Mouse (Mus musculus) liver, embryonic 13.5 days (tissue): ENCODE measurements around the gene Tmem132c. TPM values are rescaled to one million over a fixed set of nuclear protein-coding genes. Genes with fewer than 3 reads are reported as not detected.

Source experiments
- ATAC-seq: fragments of 200-750 bp; cut with Nextera tagmentation; 2 replicates; pipeline ENCODE4 v1.8.0; 2017; ENCODE audit warnings: low read depth, mild to moderate bottlenecking, moderate number of reproducible peaks, moderate library complexity
- DNase-seq: peaks from one replicate; pipeline ENCODE4 v3.0.0; 2022
- H3K27ac ChIP-seq: fragments of 300-500 bp; sonication (generic); 2 replicates; pipeline ENCODE4 v1.5.1; 2015; ENCODE audit warnings: moderate library complexity, mild to moderate bottlenecking, inconsistent platforms
- H3K27me3 ChIP-seq: fragments of 300-500 bp; sonication (generic); 2 replicates; pipeline ENCODE4 v1.6.1; 2015; ENCODE audit warnings: mild to moderate bottlenecking, inconsistent platforms
- H3K36me3 ChIP-seq: fragments of 300-500 bp; sonication (generic); 2 replicates; pipeline ENCODE4 v1.6.1; 2015; ENCODE audit warnings: mild to moderate bottlenecking, inconsistent platforms
- H3K4me1 ChIP-seq: fragments of 300-500 bp; sonication (generic); replicated peaks from 2 replicates; pipeline ENCODE4 v1.6.1; 2015; ENCODE audit warnings: inconsistent platforms
- H3K4me2 ChIP-seq: fragments of 300-500 bp; sonication (generic); 2 replicates; pipeline ENCODE4 v1.6.1; 2015; ENCODE audit warnings: inconsistent platforms, mild to moderate bottlenecking, moderate library complexity
- H3K4me3 ChIP-seq: fragments of 300-500 bp; sonication (generic); replicated peaks from 2 replicates; pipeline ENCODE4 v1.5.1; 2015; ENCODE audit warnings: mild to moderate bottlenecking, inconsistent platforms
- H3K9ac ChIP-seq: fragments of 300-500 bp; sonication (generic); 2 replicates; pipeline ENCODE4 v1.6.1; 2015; ENCODE audit warnings: mild to moderate bottlenecking, inconsistent platforms
- H3K9me3 ChIP-seq: fragments of 300-500 bp; sonication (generic); replicated peaks from 2 replicates; pipeline ENCODE4 v1.6.1; 2016; ENCODE audit warnings: inconsistent platforms
- WGBS: fragments of 180-500 bp; shearing (Covaris S2); methylation state at CpG from one replicate; pipeline ENCODE4 v1.1.7; 2015; ENCODE audit not compliant: insufficient replicate concordance; 5-methylcytosine and 5-hydroxymethylcytosine counted together
- polyA plus RNA-seq: library from polyadenylated mRNA; unstranded; fragments of >200 nt; fragmentation: Nextera tagmentation; extraction: Ambion mirVana; gene quantifications from 2 replicates; pipeline ENCODE4 v1.2.1, GENCODE M21; 2015

The Tmem132c gene
- polyA plus RNA-seq, 1 experiment from 2014 or later = 0.16 TPM

DNA sequence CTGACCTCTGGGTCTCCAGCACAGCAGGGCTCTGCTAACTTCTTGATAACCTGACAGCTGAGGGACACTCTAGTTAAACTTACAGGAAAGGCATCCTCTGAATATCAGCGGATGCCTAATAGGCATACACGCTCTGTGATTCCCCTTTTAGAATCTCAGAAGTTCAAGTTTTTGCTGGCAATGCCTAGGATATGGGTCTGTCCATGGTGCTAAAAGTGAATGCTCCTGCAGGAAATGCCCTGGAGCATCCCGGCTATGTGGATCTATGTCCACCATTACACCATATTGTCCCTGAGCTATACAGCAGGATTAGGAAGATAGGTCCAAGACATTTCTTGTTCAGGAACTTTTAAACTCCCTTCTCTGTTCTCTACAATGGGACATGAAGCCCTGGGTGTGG lies 319.5 kb downstream of the Tmem132c start:
- Histone ChIP-seq H3K4me2 (no peak overlapping the region), H3K9ac (no peak overlapping the region), H3K27ac (no peak overlapping the region), H3K36me3 (no peaks in the 10 kb centered on the region), H3K4me3 (no peak overlapping the region), H3K4me1 (no peaks in the 10 kb centered on the region), H3K27me3 (no peaks in the 10 kb centered on the region), H3K9me3 (no peaks in the 10 kb centered on the region; the same call in 1 of the 2 replicates)
- no peak for ATAC-seq
- 49% methylated on average over 3 of the region's 3 CpGs for WGBS
- DNase-seq = no peak

DNA sequence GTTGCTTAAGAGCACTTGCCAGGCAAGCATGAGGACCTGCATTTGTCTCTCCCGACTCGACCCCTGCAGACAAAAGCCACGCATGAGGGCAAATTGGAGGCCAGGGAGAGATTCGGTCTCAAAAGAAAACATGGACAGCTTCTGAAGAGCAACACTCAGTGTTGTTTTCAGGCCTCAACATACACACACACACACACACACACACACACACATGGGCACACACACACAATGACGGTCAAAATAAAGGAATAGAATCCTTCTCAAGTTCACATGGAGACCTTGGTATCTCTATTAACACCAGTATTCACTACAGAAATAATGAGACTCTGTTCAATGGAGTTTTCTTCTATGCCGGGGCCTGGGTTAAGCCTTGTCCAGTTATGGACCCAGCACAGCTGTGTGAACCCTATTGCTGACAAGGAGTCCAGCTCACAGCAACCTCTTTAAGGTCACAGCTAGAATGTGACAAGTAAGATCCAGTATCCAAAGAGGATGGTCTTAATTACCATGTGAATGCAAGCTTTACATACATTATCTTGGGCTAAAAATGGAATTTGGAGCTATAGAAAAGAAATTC lies 325.6 kb downstream of the Tmem132c start:
- no peaks in the 10 kb centered on the region for H3K4me1 ChIP-seq
- ATAC-seq (no peak), DNase-seq (no peak)
- 65% methylated on average over 6 of the region's 6 CpGs for WGBS
- H3K27me3 ChIP-seq = no peaks in the 10 kb centered on the region
- no peak overlapping the region for H3K27ac ChIP-seq
- H3K9ac ChIP-seq = no peak overlapping the region
- H3K4me2 ChIP-seq = no peak overlapping the region
- no peaks in the 10 kb centered on the region for H3K36me3 ChIP-seq
- H3K4me3 ChIP-seq = no peak overlapping the region
- no peaks in the 10 kb centered on the region; the same call in 1 of the 2 replicates for H3K9me3 ChIP-seq

DNA sequence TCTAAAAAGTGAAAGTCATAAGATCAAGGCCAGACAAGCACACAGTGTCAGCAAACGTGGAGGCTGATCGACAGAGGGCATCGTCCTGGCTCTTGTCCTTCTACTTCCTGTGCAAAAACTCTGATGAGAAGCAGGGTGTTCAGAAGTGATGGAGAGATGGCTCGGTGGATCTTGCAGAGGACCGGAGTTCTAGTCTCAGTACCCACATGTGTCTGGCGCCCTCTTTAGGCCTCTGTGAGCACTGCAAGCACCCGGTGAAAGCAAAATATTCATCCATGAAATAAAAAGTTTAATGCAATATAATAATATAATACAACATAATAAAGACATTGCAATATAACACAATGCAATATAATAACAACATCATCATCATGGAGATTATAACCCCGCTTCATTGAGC lies 335.8 kb downstream of the Tmem132c start:
- ATAC-seq (no peak), DNase-seq (no peak)
- Histone ChIP-seq H3K27me3 (no peaks in the 10 kb centered on the region), H3K4me2 (no peak overlapping the region), H3K36me3 (no peaks in the 10 kb centered on the region), H3K4me3 (no peak overlapping the region), H3K9ac (no peak overlapping the region), H3K27ac (no peak overlapping the region), H3K9me3 (no peaks in the 10 kb centered on the region), H3K4me1 (no peaks in the 10 kb centered on the region)
- 42% methylated on average over 8 of the region's 8 CpGs for WGBS

DNA sequence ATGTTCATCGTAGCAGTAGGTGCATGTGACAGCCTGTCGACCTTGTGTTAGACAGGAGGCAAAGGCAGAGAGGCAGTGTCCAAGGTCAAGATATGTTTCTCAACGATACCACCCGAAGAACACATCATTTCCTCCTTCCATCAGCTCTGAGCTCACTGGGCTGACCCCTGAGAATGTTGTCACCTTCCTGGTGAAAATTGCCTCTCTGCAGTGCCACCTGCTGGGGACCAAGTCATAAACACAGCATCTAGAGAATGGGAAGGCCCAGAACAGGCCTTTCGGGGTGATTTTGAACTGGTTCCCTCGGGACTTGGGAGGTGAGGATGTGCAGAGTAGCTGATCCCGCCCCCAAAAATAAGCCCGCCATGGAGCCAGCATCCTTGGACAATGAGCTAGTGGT lies 342.1 kb downstream of the Tmem132c start:
- H3K27me3 ChIP-seq = no peaks in the 10 kb centered on the region
- H3K27ac ChIP-seq = no peak overlapping the region
- WGBS = 54% methylated on average over 8 of the region's 8 CpGs
- DNase-seq (no peak), ATAC-seq (no peak)
- no peaks in the 10 kb centered on the region for H3K4me1 ChIP-seq
- H3K9me3 ChIP-seq = no peaks in the 10 kb centered on the region
- no peak overlapping the region for H3K9ac ChIP-seq
- H3K4me3 ChIP-seq = no peak overlapping the region
- no peaks in the 10 kb centered on the region for H3K36me3 ChIP-seq
- no peak overlapping the region for H3K4me2 ChIP-seq

DNA sequence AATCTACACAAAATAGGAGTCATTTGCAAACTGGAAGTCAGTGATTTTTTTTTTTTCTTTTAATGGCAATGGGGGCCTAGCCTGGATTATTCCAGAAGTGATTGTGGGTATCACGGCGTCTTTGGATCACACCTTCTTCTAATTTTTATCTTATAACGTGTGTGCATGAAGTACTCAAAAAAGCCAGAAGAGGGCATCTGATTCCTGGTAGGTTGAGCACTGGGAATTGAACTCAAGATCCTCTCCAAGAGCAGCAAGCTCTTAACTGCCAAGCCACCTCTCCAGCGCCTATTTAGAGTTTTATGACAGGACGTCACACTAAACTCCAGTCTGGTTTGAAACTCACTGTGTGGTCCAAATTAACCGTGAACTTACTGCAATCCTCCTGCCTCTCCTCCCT lies 346.2 kb downstream of the Tmem132c start:
- no peaks in the 10 kb centered on the region for H3K4me1 ChIP-seq
- no peaks in the 10 kb centered on the region for H3K27me3 ChIP-seq
- no peak overlapping the region for H3K4me3 ChIP-seq
- no peak overlapping the region for H3K27ac ChIP-seq
- H3K4me2 ChIP-seq = no peak overlapping the region
- no peak for DNase-seq
- peaks cover 9% of the 10 kb centered on the region for H3K36me3 ChIP-seq
- H3K9me3 ChIP-seq = no peaks in the 10 kb centered on the region
- ATAC-seq = no peak
- no peak overlapping the region for H3K9ac ChIP-seq
- 50% methylated on average over 6 of the region's 6 CpGs for WGBS

DNA sequence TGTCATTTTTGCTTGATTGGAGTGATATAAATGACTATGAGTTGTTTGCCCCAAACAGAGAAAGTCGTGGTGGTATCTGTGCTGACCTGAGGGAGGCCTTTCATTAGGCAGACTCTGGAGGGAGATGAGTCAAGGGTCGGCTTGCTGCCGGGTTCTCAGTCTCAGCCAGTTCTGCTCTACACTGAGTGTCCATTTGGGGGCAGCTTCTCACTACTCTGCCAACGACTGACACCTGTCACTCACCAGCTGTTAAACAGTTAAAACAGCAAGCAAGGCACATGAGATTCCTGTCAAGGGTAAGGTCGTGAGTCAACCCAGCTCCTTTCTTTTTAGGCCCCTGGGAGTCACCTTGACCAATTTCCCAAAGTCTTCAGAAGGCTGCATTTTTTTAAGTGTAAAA lies 350.8 kb downstream of the Tmem132c start:
- no peaks in the 10 kb centered on the region for H3K4me1 ChIP-seq
- H3K9me3 ChIP-seq = no peaks in the 10 kb centered on the region
- ATAC-seq = no peak
- no peak overlapping the region for H3K9ac ChIP-seq
- peaks cover 53% of the 10 kb centered on the region for H3K36me3 ChIP-seq
- no peak overlapping the region for H3K27ac ChIP-seq
- H3K4me2 ChIP-seq = no peak overlapping the region
- no peak for DNase-seq
- WGBS = 57% methylated on average over 5 of the region's 5 CpGs
- no peak overlapping the region for H3K4me3 ChIP-seq
- H3K27me3 ChIP-seq = no peaks in the 10 kb centered on the region

DNA sequence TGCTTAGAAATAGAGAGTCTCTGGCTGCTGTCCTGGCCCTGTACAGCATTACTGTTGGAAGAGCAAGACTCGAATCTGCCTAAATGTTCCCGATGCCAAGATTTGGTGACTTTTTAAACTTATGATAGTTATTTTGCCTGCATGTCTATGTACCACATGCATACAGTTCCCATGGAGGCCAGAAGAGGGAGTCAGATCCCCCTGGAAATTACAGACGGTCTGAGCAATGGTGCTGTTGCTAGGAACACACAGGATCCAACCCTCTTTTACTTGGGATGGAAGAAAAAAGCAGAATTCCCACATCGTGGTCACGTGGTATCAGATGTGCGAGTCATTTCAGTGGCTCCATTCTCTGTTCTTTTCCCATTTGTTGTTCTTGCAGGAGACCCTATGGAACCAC lies 351.2 kb downstream of the Tmem132c start:
- Histone ChIP-seq H3K4me1 (no peaks in the 10 kb centered on the region), H3K9me3 (no peaks in the 10 kb centered on the region), H3K36me3 (peaks cover 58% of the 10 kb centered on the region), H3K4me3 (no peak overlapping the region), H3K27ac (no peak overlapping the region), H3K27me3 (no peaks in the 10 kb centered on the region), H3K4me2 (no peak overlapping the region), H3K9ac (no peak overlapping the region)
- no peak for DNase-seq
- ATAC-seq = no peak
- WGBS = 70% methylated on average over 6 of the region's 6 CpGs

DNA sequence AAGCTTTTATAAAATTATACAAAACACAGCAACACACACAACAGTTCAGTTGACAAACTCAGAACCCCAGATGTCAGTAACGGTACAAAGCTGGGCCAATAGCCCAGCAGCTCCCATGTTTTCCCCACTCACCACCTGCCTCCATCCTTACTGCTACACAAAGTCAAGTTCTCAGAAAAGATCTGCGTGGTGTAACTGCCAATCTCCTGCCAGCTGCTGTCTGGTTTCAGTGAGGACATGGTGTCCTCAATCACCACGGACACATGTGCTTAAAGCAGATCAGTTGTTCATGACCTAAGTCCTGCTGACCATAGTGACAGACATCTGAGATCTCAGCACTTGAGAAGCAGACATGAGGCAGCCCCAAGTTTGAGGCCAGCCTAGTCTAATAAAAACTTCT lies 354.1 kb downstream of the Tmem132c start:
- WGBS = 85% methylated on average over 3 of the region's 3 CpGs
- ATAC-seq (no peak), DNase-seq (no peak)
- Histone ChIP-seq H3K36me3 (peaks cover 86% of the 10 kb centered on the region), H3K27me3 (no peaks in the 10 kb centered on the region), H3K9ac (no peak overlapping the region), H3K9me3 (no peaks in the 10 kb centered on the region), H3K4me2 (no peak overlapping the region), H3K4me3 (no peak overlapping the region), H3K4me1 (no peaks in the 10 kb centered on the region), H3K27ac (no peak overlapping the region)

DNA sequence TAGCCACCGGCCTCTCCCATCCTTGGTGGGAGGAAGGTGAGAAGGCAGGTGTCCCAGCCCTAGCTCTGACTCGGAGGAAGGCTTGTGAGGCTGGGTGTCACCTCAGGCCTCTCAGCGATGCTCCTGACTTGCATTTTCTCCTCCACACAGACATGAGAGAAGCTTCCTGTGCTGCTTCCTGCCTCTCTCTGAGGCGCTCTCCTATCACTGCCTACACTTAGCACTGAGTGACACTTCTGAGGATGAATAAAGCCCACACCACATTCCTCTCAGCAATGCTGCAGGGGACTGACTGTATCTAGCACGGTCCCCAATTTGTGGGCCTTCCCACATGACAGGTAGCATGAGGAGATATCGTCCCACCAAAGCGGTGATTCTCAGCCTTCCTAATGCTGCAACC lies 355.3 kb downstream of the Tmem132c start:
- no peak overlapping the region for H3K27ac ChIP-seq
- H3K9me3 ChIP-seq = no peaks in the 10 kb centered on the region
- H3K4me1 ChIP-seq = no peaks in the 10 kb centered on the region
- no peak overlapping the region for H3K4me3 ChIP-seq
- H3K4me2 ChIP-seq = no peak overlapping the region
- WGBS = 69% methylated on average over 7 of the region's 7 CpGs
- ATAC-seq (no peak), DNase-seq (no peak)
- peaks cover 95% of the 10 kb centered on the region for H3K36me3 ChIP-seq
- no peaks in the 10 kb centered on the region for H3K27me3 ChIP-seq
- H3K9ac ChIP-seq = no peak overlapping the region

DNA sequence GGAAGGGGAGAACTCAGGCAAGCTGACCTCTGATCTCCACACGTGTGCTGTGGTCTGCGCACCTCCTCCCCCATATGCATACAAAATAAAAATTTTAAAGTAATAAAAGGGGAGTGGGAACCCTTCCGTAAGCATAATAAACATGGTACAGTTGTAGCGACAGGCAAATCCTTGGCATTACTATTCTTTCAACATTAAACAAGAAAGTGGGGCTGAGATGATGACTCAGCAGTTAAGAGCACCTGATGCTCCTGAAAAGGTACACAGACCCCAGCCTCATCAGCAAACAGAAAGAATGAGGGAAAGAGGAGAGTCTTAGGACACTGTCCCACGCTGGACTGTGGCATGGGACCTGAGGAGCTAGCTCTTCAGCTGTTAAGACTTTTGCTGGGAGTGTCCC lies 361.4 kb downstream of the Tmem132c start:
- H3K9ac ChIP-seq = no peak overlapping the region
- no peak for DNase-seq
- H3K4me3 ChIP-seq = no peak overlapping the region
- no peak overlapping the region for H3K4me2 ChIP-seq
- no peak overlapping the region for H3K27ac ChIP-seq
- no peak for ATAC-seq
- WGBS = 80% methylated on average over 5 of the region's 5 CpGs
- H3K36me3 ChIP-seq = peaks cover 95% of the 10 kb centered on the region
- no peaks in the 10 kb centered on the region for H3K9me3 ChIP-seq
- no peaks in the 10 kb centered on the region for H3K4me1 ChIP-seq
- H3K27me3 ChIP-seq = no peaks in the 10 kb centered on the region

DNA sequence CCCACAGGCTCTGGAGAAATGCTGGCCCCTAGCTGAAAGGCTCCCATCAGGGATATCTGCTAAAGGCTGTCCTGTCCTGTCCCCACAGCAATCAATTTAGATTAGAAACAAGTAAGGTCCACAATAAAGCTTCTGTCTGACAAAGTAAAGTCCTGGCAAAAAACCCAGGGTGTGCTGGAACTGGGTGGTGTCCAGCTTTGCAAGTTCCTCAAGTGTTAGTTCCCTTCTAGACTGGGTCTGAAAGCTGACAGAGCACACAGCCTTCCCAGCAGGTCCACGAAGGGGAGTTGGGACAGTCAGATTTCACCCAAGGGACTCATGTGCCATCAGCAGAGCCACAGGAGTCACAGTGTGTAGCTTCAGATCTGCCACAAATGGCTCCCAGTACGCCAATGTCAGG lies 365.9 kb downstream of the Tmem132c start:
- Histone ChIP-seq H3K27ac (no peak overlapping the region), H3K4me2 (no peak overlapping the region), H3K27me3 (no peaks in the 10 kb centered on the region), H3K4me3 (no peak overlapping the region), H3K9ac (no peak overlapping the region), H3K9me3 (no peaks in the 10 kb centered on the region), H3K36me3 (peaks cover 60% of the 10 kb centered on the region), H3K4me1 (peaks cover 34% of the 10 kb centered on the region)
- 73% methylated on average over 2 of the region's 2 CpGs for WGBS
- DNase-seq = no peak
- no peak for ATAC-seq

DNA sequence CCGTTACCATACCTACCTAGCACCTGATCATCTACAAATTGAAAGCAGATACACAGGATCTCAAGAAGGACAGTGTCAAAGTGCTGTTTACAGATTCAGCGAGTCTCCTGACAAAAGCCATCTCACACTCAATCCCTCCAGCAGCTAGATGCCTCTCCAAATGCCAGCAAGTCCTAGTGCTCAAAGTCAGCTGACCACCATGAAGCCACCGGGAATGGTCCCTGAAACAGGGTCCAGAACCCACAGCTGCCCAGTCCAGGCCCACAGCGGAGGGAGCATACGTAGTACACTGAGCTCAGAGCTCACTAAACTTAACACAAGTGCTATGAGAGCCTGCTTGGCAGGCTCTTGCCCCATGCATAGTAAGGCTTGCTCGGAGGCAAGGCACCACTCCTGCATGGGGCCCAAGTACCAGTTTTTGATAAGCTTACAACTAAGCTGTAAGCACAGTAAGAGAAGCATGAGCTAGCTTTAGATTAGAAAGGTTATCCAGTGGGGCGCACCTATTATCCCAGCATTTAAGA lies 367.6 kb downstream of the Tmem132c start:
- DNase-seq (no peak), ATAC-seq (no peak)
- H3K4me1 ChIP-seq = peaks cover 49% of the 10 kb centered on the region
- H3K27ac ChIP-seq = no peak overlapping the region
- H3K9me3 ChIP-seq = no peaks in the 10 kb centered on the region
- no peak overlapping the region for H3K4me2 ChIP-seq
- H3K27me3 ChIP-seq = no peaks in the 10 kb centered on the region
- WGBS = 74% methylated on average over 7 of the region's 7 CpGs
- H3K36me3 ChIP-seq = peaks cover 43% of the 10 kb centered on the region
- no peak overlapping the region for H3K4me3 ChIP-seq
- no peak overlapping the region for H3K9ac ChIP-seq
